Mouse (Mus musculus) spleen, adult 12 weeks (tissue): ENCODE data around the gene Ctns.

Source experiments
- DNase-seq: peaks from one replicate; pipeline ENCODE4 v3.0.0; 2022; ENCODE audit warnings: low spot score

Gene Ctns

DNA sequence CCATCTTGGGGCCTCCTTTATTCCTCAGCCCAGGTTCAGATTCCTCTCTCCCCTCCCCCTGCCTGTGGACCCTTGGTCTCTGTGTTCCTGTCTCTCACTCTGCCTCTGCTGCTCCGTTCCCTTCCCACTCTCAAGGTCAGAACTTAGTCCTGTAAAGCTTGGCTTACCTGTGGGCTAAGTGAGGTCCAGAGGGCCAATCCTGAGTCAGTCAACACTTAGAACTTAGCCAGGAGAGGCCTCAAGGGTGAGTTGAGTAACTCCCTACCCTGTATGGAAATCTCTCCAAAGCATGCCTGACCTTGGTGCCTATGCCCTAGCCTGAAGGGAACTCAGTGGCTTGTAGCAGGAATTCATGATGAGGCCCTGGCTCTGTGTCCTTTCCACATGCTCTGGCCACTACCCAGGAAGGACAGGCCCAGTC, 54.6 kb downstream of the Ctns start:
- no peak for DNase-seq

DNA sequence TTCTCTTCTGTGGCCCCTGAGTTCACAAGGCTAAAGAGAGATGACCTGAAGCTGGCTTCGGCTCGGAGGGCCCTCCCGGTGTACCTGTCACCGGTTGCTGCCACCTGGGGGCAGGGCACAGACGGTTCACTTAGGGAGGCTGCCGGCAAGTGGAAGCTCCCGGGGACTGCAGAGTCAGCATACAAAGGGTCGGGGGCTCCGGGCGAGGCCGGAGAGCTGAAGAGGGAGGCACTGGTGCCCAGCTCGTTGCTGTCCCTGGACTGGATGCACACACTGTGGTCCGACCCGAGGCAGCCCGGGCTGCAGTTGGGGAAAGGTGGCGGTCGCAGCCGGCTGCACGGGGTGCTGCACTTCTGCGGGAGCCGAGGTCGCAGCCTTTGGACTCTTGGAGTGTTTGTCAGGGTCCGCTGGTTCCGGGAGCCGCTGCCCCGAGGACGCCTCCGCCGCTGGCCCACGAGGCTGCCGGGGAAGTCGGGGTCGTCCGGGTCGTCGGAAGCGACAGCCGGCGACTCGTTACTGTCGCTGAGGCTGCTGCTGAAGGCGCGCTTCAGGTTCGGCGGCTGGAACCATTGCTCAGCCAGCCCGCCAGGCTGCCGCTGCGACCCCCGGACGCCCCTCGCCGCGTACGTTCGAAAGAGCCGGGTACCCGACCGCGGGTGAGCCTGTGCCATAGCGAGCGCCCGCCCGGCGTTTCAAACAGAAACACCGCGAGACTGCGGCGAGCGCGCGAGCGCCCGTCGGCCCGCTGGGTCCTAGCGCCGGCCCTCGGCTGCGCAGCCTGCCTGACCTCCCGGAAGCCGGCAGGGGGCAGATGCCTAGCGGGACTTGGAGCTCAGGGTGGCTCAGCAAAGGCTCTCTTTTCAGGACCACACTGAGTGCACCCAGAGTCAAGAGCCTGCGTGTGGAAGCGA, 61.0 kb downstream of the Ctns start, which contains the start of gene Haspin:
Haspin (minus strand) TSS at position 704 of the 911 bp plus-strand sequence.
- peak; percentile 89 for DNase-seq

DNA sequence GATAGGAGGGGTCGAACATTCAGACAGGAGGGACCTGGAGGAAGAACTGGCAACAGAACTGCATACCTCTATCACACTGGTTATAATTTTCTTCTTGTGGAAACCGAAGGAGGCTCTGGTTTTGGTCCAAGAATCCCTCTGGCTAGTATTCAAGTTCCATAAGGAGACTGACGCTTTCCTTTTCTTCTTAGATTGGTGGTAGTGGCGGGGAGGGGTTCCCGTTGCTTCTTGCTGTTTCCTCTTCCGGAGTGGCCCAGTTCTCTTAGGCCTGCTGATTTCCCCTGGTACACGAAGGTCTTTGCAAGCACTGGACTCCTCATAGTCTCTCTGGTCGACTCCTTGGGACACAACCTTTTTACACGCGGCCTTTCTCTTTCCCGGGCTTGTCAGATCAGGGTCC, 61.7 kb downstream of the Ctns start:
- DNase-seq: no peak

DNA sequence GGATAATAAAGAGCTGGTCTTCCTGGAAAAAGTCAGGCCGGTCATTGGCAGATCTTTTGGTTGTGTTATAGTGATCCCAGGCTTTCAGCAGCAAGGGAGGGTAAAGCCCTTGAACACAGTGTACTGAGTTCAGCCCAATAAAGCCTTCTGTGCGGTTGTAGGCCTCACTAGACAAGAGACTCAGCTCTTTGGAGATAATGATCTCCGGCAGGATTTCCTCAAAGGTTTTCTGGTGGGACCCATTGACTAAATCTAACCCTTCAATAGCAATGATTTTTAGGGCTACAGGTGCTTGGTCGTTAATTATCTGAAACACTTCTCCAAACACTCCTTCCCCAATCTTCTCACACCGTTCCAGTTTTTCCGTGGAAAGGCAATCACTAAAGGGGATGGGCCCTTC, 62.3 kb downstream of the Ctns start:
- no peak for DNase-seq

DNA sequence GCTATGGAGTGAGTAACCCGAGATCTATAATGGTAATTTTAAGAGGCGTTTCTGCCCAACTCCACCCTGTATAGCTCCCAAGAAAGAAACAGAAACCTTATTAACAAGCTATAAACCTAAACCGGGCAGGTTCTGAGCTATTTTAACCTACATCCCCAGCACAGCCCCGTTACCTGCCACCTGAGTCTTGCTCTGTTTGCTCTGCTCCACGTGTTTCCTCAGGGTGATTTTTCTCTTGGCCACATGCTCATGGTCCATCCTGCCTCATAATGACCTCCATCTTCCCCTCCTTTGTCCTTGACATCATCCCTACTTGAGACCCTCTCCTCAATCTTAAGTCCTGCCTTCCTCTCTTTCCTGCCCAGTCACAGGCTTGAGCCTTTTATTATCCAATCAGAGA, 64.6 kb downstream of the Ctns start:
- DNase-seq: no peak
